Mouse (Mus musculus) stomach, postnatal 0 days (tissue): ENCODE measurements around the gene Neb. TPM values are rescaled to one million over a fixed set of nuclear protein-coding genes. Genes with fewer than 3 reads are reported as not detected.

Experiments used
- ATAC-seq: fragments of 200-750 bp; cut with Nextera tagmentation; 2 replicates; pipeline ENCODE4 v1.8.0; 2017; ENCODE audit not compliant: low FRiP score, low TSS enrichment
- DNase-seq: peaks from one replicate; pipeline ENCODE4 v3.0.0-alpha.2; 2016; ENCODE audit warnings: low spot score
- H3K27ac ChIP-seq: fragments of 300-500 bp; sonication (generic); replicated peaks from 2 replicates; pipeline ENCODE4 v1.5.1; 2014; ENCODE audit warnings: mild to moderate bottlenecking, control low read depth
- H3K27me3 ChIP-seq: fragments of 300-500 bp; sonication (generic); 2 replicates; pipeline ENCODE4 v1.6.1; 2014; ENCODE audit warnings: low read length; ENCODE audit not compliant: control insufficient read depth, insufficient read depth
- H3K36me3 ChIP-seq: fragments of 300-500 bp; sonication (generic); 2 replicates; pipeline ENCODE4 v1.6.1; 2014; ENCODE audit warnings: low read length, mixed read lengths; ENCODE audit not compliant: control insufficient read depth, insufficient read depth
- H3K4me1 ChIP-seq: fragments of 300-500 bp; sonication (generic); replicated peaks from 2 replicates; pipeline ENCODE4 v1.6.1; 2014; ENCODE audit warnings: antibody characterized with exemption; ENCODE audit not compliant: control insufficient read depth, insufficient read depth
- H3K4me2 ChIP-seq: fragments of 300-500 bp; sonication (generic); replicated peaks from 2 replicates; pipeline ENCODE4 v1.6.1; 2014; ENCODE audit warnings: low read depth, mild to moderate bottlenecking, control low read depth, moderate library complexity
- H3K4me3 ChIP-seq: fragments of 300-500 bp; sonication (generic); 2 replicates; pipeline ENCODE4 v1.5.1; 2014; ENCODE audit warnings: low read depth, low read length, control low read depth
- H3K9ac ChIP-seq: fragments of 300-500 bp; sonication (generic); 2 replicates; pipeline ENCODE4 v1.6.1; 2014; ENCODE audit warnings: mild to moderate bottlenecking, low read length, control low read depth, mixed read lengths
- H3K9me3 ChIP-seq: fragments of 300-500 bp; sonication (generic); 2 replicates; pipeline ENCODE4 v1.6.1; 2016; ENCODE audit warnings: low read length; ENCODE audit not compliant: control insufficient read depth
- CTCF ChIP-seq: IDR thresholded peaks from 2 replicates; pipeline ENCODE4 v1.5.1; 2016; ENCODE audit warnings: antibody characterized with exemption, low read depth, mild to moderate bottlenecking, moderate library complexity
- EP300 ChIP-seq: optimal IDR thresholded peaks from 2 replicates; pipeline ENCODE3; 2016; ENCODE audit warnings: antibody characterized with exemption
- WGBS: fragments of 180-500 bp; shearing (Covaris S2); extraction: QIAGEN DNeasy Blood & Tissue Kit; methylation state at CpG from one replicate; pipeline ENCODE4 v1.1.7; 2014; 5-methylcytosine and 5-hydroxymethylcytosine counted together
- polyA plus RNA-seq: library from polyadenylated mRNA; unstranded; fragments of >200 nt; fragmentation: Nextera tagmentation; extraction: Ambion mirVana; gene quantifications from 2 replicates; pipeline ENCODE4 v1.2.1, GENCODE M21; 2015

The Neb gene
- polyA plus RNA-seq, 1 experiment from 2014 or later = 1.2 TPM

- ATAC-seq (no peak), DNase-seq (no peak)
- no peak overlapping the region for H3K27ac ChIP-seq
- H3K4me2 ChIP-seq = peak overlapping the region; percentile 36; the same call in 1 of the 2 replicates
- no peaks in the 10 kb centered on the region for H3K36me3 ChIP-seq
- H3K27me3 ChIP-seq = no peaks in the 10 kb centered on the region
- WGBS = 57% methylated on average over 6 of the region's 6 CpGs
- TF ChIP-seq EP300 (no peak), CTCF (no peak)
- no peaks in the 10 kb centered on the region for H3K4me1 ChIP-seq
- H3K4me3 ChIP-seq = no peak overlapping the region
- no peak overlapping the region for H3K9ac ChIP-seq
- no peaks in the 10 kb centered on the region for H3K9me3 ChIP-seq
Observed at GRCm38 (mm10) chr2:52386451-52386850, 8.2 kb upstream of the Neb start.

- ATAC-seq = no peak
- H3K36me3 ChIP-seq = no peaks in the 10 kb centered on the region
- 31% methylated on average over 7 of the region's 7 CpGs for WGBS
Observed at GRCm38 (mm10) chr2:52386037-52386436, 7.8 kb upstream of the Neb start.

GRCm38 (mm10) chr2:52378848-52379261 is 581 bp upstream of the Neb start:
- Histone ChIP-seq H3K9ac (no peak overlapping the region), H3K4me1 (no peaks in the 10 kb centered on the region), H3K4me3 (no peak overlapping the region), H3K4me2 (no peak overlapping the region), H3K27ac (no peak overlapping the region), H3K9me3 (no peaks in the 10 kb centered on the region), H3K27me3 (no peaks in the 10 kb centered on the region), H3K36me3 (no peaks in the 10 kb centered on the region)
- WGBS = 63% methylated on average over 10 of the region's 10 CpGs
- ATAC-seq (no peak), DNase-seq (no peak)
- TF ChIP-seq EP300 (no peak), CTCF (no peak)

More at GRCm38 (mm10) chr2:52386037-52386436, 7.8 kb upstream of the Neb start:
- H3K9me3 ChIP-seq = no peaks in the 10 kb centered on the region
- H3K27me3 ChIP-seq = no peaks in the 10 kb centered on the region
- no peak overlapping the region for H3K4me3 ChIP-seq
- H3K27ac ChIP-seq = no peak overlapping the region
- no peak for TF ChIP-seq EP300
- no peak for TF ChIP-seq CTCF
- peak overlapping the region; percentile 36; the same call in 1 of the 2 replicates for H3K4me2 ChIP-seq
- no peak overlapping the region for H3K9ac ChIP-seq
- DNase-seq = no peak
- no peaks in the 10 kb centered on the region for H3K4me1 ChIP-seq

GRCm38 (mm10) chr2:52377706-52378447 is 397 bp downstream of the Neb start:
- ATAC-seq (no peak; the same call in 1 of the 2 replicates), DNase-seq (no peak)
- no peak for TF ChIP-seq CTCF
- no peak overlapping the region for H3K9ac ChIP-seq
- no peak overlapping the region for H3K27ac ChIP-seq
- no peak overlapping the region for H3K4me2 ChIP-seq
- H3K27me3 ChIP-seq = no peaks in the 10 kb centered on the region
- H3K4me3 ChIP-seq = no peak overlapping the region
- H3K9me3 ChIP-seq = no peaks in the 10 kb centered on the region
- H3K36me3 ChIP-seq = no peaks in the 10 kb centered on the region
- WGBS = 56% methylated on average over 13 of the region's 13 CpGs
- H3K4me1 ChIP-seq = no peaks in the 10 kb centered on the region

GRCm38 (mm10) chr2:52374706-52375105 is 3.6 kb downstream of the Neb start:
- Histone ChIP-seq H3K4me3 (no peak overlapping the region), H3K4me1 (no peaks in the 10 kb centered on the region), H3K9me3 (no peaks in the 10 kb centered on the region), H3K9ac (no peak overlapping the region), H3K4me2 (no peak overlapping the region), H3K36me3 (no peaks in the 10 kb centered on the region), H3K27ac (no peak overlapping the region), H3K27me3 (no peaks in the 10 kb centered on the region)
- WGBS = 91% methylated on average over 6 of the region's 6 CpGs
- DNase-seq (no peak), ATAC-seq (no peak)
- TF ChIP-seq CTCF (no peak), EP300 (no peak)

- WGBS = 46% methylated on average over 6 of the region's 6 CpGs
- H3K9ac ChIP-seq = no peak overlapping the region
- H3K9me3 ChIP-seq = no peaks in the 10 kb centered on the region
- no peaks in the 10 kb centered on the region for H3K36me3 ChIP-seq
- no peak for ATAC-seq
- no peak for DNase-seq
- no peaks in the 10 kb centered on the region for H3K4me1 ChIP-seq
- TF ChIP-seq CTCF (no peak), EP300 (no peak)
- H3K27ac ChIP-seq = no peak overlapping the region
- no peak overlapping the region for H3K4me2 ChIP-seq
- H3K4me3 ChIP-seq = no peak overlapping the region
- H3K27me3 ChIP-seq = no peaks in the 10 kb centered on the region
Observed at GRCm38 (mm10) chr2:52372480-52372879, 5.8 kb downstream of the Neb start.
